Mouse (Mus musculus): Measurements from ENCODE around the gene Sult2b1. TPM values are rescaled to one million over a fixed set of nuclear protein-coding genes. Genes with fewer than 3 reads are reported as not detected.

Sult2b1 gene
- polyA plus RNA-seq, 1 experiment from 2014 or later = 1.9 TPM

GRCm38 (mm10) chr7:45770427-45771082, 13.9 kb downstream of the Sult2b1 start:
- H3K9ac ChIP-seq (ENCODE audit: low read depth, low read length) = no peak overlapping the region
- H3K4me2 ChIP-seq (replicated peaks; ENCODE audit: low read depth, low read length) = no peak overlapping the region
- no peaks in the 10 kb centered on the region for H3K4me1 ChIP-seq (replicated peaks; ENCODE audit: control insufficient read depth, insufficient read depth, low read length)
- H3K27ac ChIP-seq (ENCODE audit: low read depth, low read length) = no peak overlapping the region
- H3K36me3 ChIP-seq (ENCODE audit: control insufficient read depth, insufficient read depth, low read length) = no peaks in the 10 kb centered on the region
- WGBS = 72% methylated on average over 8 of the region's 8 CpGs
- H3K9me3 ChIP-seq (ENCODE audit: control insufficient read depth, low read length) = no peaks in the 10 kb centered on the region
- DNase-seq (ENCODE audit: low spot score) = no peak
- H3K27me3 ChIP-seq (ENCODE audit: control insufficient read depth, insufficient read depth, low read length) = no peaks in the 10 kb centered on the region
- ATAC-seq (ENCODE audit: low FRiP score) = no peak
- no peak overlapping the region for H3K4me3 ChIP-seq (ENCODE audit: low read depth, low read length)

- H3K9ac ChIP-seq (ENCODE audit: low read depth, low read length) = no peak overlapping the region
- no peak for ATAC-seq (ENCODE audit: low FRiP score)
- 94% methylated on average over 6 of the region's 6 CpGs for WGBS
- H3K4me3 ChIP-seq (ENCODE audit: low read depth, low read length) = no peak overlapping the region
- H3K27me3 ChIP-seq (ENCODE audit: control insufficient read depth, insufficient read depth, low read length) = no peaks in the 10 kb centered on the region
- H3K9me3 ChIP-seq (ENCODE audit: control insufficient read depth, low read length) = no peaks in the 10 kb centered on the region
- DNase-seq (ENCODE audit: low spot score) = no peak
- no peaks in the 10 kb centered on the region for H3K36me3 ChIP-seq (ENCODE audit: control insufficient read depth, insufficient read depth, low read length)
- H3K4me2 ChIP-seq (replicated peaks; ENCODE audit: low read depth, low read length) = no peak overlapping the region
- H3K4me1 ChIP-seq (replicated peaks; ENCODE audit: control insufficient read depth, insufficient read depth, low read length) = no peaks in the 10 kb centered on the region
- no peak overlapping the region for H3K27ac ChIP-seq (ENCODE audit: low read depth, low read length)
These were observed 17.0 kb downstream of the Sult2b1 start for GRCm38 (mm10) chr7:45767500-45767899.

- Histone ChIP-seq H3K4me1 (replicated peaks; ENCODE audit: control insufficient read depth, insufficient read depth, low read length) (no peaks in the 10 kb centered on the region), H3K9me3 (ENCODE audit: control insufficient read depth, low read length) (no peaks in the 10 kb centered on the region), H3K27me3 (ENCODE audit: control insufficient read depth, insufficient read depth, low read length) (no peaks in the 10 kb centered on the region), H3K36me3 (ENCODE audit: control insufficient read depth, insufficient read depth, low read length) (no peaks in the 10 kb centered on the region), H3K4me3 (ENCODE audit: low read depth, low read length) (no peak overlapping the region), H3K27ac (ENCODE audit: low read depth, low read length) (no peak overlapping the region), H3K9ac (ENCODE audit: low read depth, low read length) (no peak overlapping the region), H3K4me2 (replicated peaks; ENCODE audit: low read depth, low read length) (no peak overlapping the region)
- ATAC-seq (ENCODE audit: low FRiP score) (no peak), DNase-seq (ENCODE audit: low spot score) (no peak)
- 59% methylated on average over 7 of the region's 8 CpGs for WGBS
These were observed 17.7 kb downstream of the Sult2b1 start for GRCm38 (mm10) chr7:45766764-45767163.

- Histone ChIP-seq H3K9me3 (ENCODE audit: control insufficient read depth, low read length) (no peaks in the 10 kb centered on the region), H3K36me3 (ENCODE audit: control insufficient read depth, insufficient read depth, low read length) (no peaks in the 10 kb centered on the region), H3K4me2 (replicated peaks; ENCODE audit: low read depth, low read length) (no peak overlapping the region), H3K27ac (ENCODE audit: low read depth, low read length) (no peak overlapping the region), H3K4me1 (replicated peaks; ENCODE audit: control insufficient read depth, insufficient read depth, low read length) (no peaks in the 10 kb centered on the region), H3K9ac (ENCODE audit: low read depth, low read length) (no peak overlapping the region), H3K27me3 (ENCODE audit: control insufficient read depth, insufficient read depth, low read length) (no peaks in the 10 kb centered on the region), H3K4me3 (ENCODE audit: low read depth, low read length) (no peak overlapping the region)
- DNase-seq (ENCODE audit: low spot score) = no peak
- no peak for ATAC-seq (ENCODE audit: low FRiP score)
- WGBS = 54% methylated on average over 8 of the region's 8 CpGs
These were observed 18.5 kb downstream of the Sult2b1 start for GRCm38 (mm10) chr7:45765995-45766394.

GRCm38 (mm10) chr7:45760151-45760550, 24.3 kb downstream of the Sult2b1 start:
- H3K9ac ChIP-seq (ENCODE audit: low read depth, low read length) = no peak overlapping the region
- 75% methylated on average over 5 of the region's 5 CpGs for WGBS
- H3K4me3 ChIP-seq (ENCODE audit: low read depth, low read length) = no peak overlapping the region
- H3K27ac ChIP-seq (ENCODE audit: low read depth, low read length) = no peak overlapping the region
- H3K4me1 ChIP-seq (replicated peaks; ENCODE audit: control insufficient read depth, insufficient read depth, low read length) = no peaks in the 10 kb centered on the region; the same call in 1 of the 2 replicates
- no peak overlapping the region for H3K4me2 ChIP-seq (replicated peaks; ENCODE audit: low read depth, low read length)
- peaks cover 15% of the 10 kb centered on the region for H3K27me3 ChIP-seq (ENCODE audit: control insufficient read depth, insufficient read depth, low read length)
- DNase-seq (ENCODE audit: low spot score) (no peak), ATAC-seq (ENCODE audit: low FRiP score) (no peak)
- no peaks in the 10 kb centered on the region for H3K9me3 ChIP-seq (ENCODE audit: control insufficient read depth, low read length)
- no peaks in the 10 kb centered on the region for H3K36me3 ChIP-seq (ENCODE audit: control insufficient read depth, insufficient read depth, low read length)

- peak; percentile 27 for DNase-seq (ENCODE audit: low spot score)
- H3K36me3 ChIP-seq (ENCODE audit: control insufficient read depth, insufficient read depth, low read length) = no peaks in the 10 kb centered on the region
- H3K4me2 ChIP-seq (replicated peaks; ENCODE audit: low read depth, low read length) = peak overlapping the region; percentile 30
- H3K9me3 ChIP-seq (ENCODE audit: control insufficient read depth, low read length) = no peaks in the 10 kb centered on the region
- peaks cover 15% of the 10 kb centered on the region for H3K27me3 ChIP-seq (ENCODE audit: control insufficient read depth, insufficient read depth, low read length)
- H3K9ac ChIP-seq (ENCODE audit: low read depth, low read length) = no peak overlapping the region
- no peak overlapping the region for H3K27ac ChIP-seq (ENCODE audit: low read depth, low read length)
- ATAC-seq (ENCODE audit: low FRiP score) = no peak
- H3K4me1 ChIP-seq (replicated peaks; ENCODE audit: control insufficient read depth, insufficient read depth, low read length) = no peaks in the 10 kb centered on the region; the same call in 1 of the 2 replicates
- 9% methylated on average over 27 of the region's 27 CpGs for WGBS
- H3K4me3 ChIP-seq (ENCODE audit: low read depth, low read length) = peak overlapping the region; percentile 14
These were observed 25.1 kb downstream of the Sult2b1 start for GRCm38 (mm10) chr7:45759400-45759799.

GRCm38 (mm10) chr7:45755703-45756102, 28.8 kb downstream of the Sult2b1 start:
- no peak overlapping the region for H3K9ac ChIP-seq (ENCODE audit: low read depth, low read length)
- no peak overlapping the region for H3K4me3 ChIP-seq (ENCODE audit: low read depth, low read length)
- DNase-seq (ENCODE audit: low spot score) (no peak), ATAC-seq (ENCODE audit: low FRiP score) (no peak)
- H3K27me3 ChIP-seq (ENCODE audit: control insufficient read depth, insufficient read depth, low read length) = peaks cover 15% of the 10 kb centered on the region
- no peaks in the 10 kb centered on the region; the same call in 1 of the 2 replicates for H3K4me1 ChIP-seq (replicated peaks; ENCODE audit: control insufficient read depth, insufficient read depth, low read length)
- no peaks in the 10 kb centered on the region for H3K9me3 ChIP-seq (ENCODE audit: control insufficient read depth, low read length)
- H3K4me2 ChIP-seq (replicated peaks; ENCODE audit: low read depth, low read length) = no peak overlapping the region
- 63% methylated on average over 6 of the region's 6 CpGs for WGBS
- H3K36me3 ChIP-seq (ENCODE audit: control insufficient read depth, insufficient read depth, low read length) = no peaks in the 10 kb centered on the region
- H3K27ac ChIP-seq (ENCODE audit: low read depth, low read length) = no peak overlapping the region

- no peak for ATAC-seq (ENCODE audit: low FRiP score)
- Histone ChIP-seq H3K4me3 (ENCODE audit: low read depth, low read length) (no peak overlapping the region), H3K36me3 (ENCODE audit: control insufficient read depth, insufficient read depth, low read length) (no peaks in the 10 kb centered on the region), H3K27ac (ENCODE audit: low read depth, low read length) (no peak overlapping the region), H3K4me1 (replicated peaks; ENCODE audit: control insufficient read depth, insufficient read depth, low read length) (no peaks in the 10 kb centered on the region), H3K9ac (ENCODE audit: low read depth, low read length) (no peak overlapping the region), H3K4me2 (replicated peaks; ENCODE audit: low read depth, low read length) (no peak overlapping the region), H3K9me3 (ENCODE audit: control insufficient read depth, low read length) (no peaks in the 10 kb centered on the region), H3K27me3 (ENCODE audit: control insufficient read depth, insufficient read depth, low read length) (no peaks in the 10 kb centered on the region)
- no peak for DNase-seq (ENCODE audit: low spot score)
- WGBS = 79% methylated on average over 9 of the region's 9 CpGs
These were observed 34.3 kb downstream of the Sult2b1 start for GRCm38 (mm10) chr7:45750162-45750561.

- Histone ChIP-seq H3K4me2 (replicated peaks; ENCODE audit: low read depth, low read length) (no peak overlapping the region), H3K9me3 (ENCODE audit: control insufficient read depth, low read length) (no peaks in the 10 kb centered on the region), H3K9ac (ENCODE audit: low read depth, low read length) (no peak overlapping the region), H3K27me3 (ENCODE audit: control insufficient read depth, insufficient read depth, low read length) (no peaks in the 10 kb centered on the region), H3K27ac (ENCODE audit: low read depth, low read length) (no peak overlapping the region), H3K4me1 (replicated peaks; ENCODE audit: control insufficient read depth, insufficient read depth, low read length) (no peaks in the 10 kb centered on the region), H3K4me3 (ENCODE audit: low read depth, low read length) (no peak overlapping the region), H3K36me3 (ENCODE audit: control insufficient read depth, insufficient read depth, low read length) (no peaks in the 10 kb centered on the region)
- no peak for ATAC-seq (ENCODE audit: low FRiP score)
- WGBS = 50% methylated on average over 10 of the region's 10 CpGs
- DNase-seq (ENCODE audit: low spot score) = no peak
These were observed 35.1 kb downstream of the Sult2b1 start for GRCm38 (mm10) chr7:45749401-45749800.
